Mouse (Mus musculus): ENCODE results near the gene Cyp2c54. TPM values are rescaled to one million over a fixed set of nuclear protein-coding genes. Genes with fewer than 3 reads are reported as not detected.
"Not testable (repeated sequence)": the region's sequence is repeated elsewhere in the genome, so short reads cannot be mapped to it uniquely, and the experiment has no call there.

The Cyp2c54 gene
- not detected in 2 replicates for polyA plus RNA-seq (2016; fragmentation: Nextera tagmentation; extraction: Ambion mirVana)

GRCm38 (mm10) chr19:40073701-40074100 is at the start of gene Cyp2c54:
Cyp2c54 (minus strand) TSS chr19:40073827.
- ATAC-seq (ENCODE audit: insufficient number of reproducible peaks, insufficient read depth, low FRiP score, low TSS enrichment) = no peak
- Histone ChIP-seq H3K4me3 (no peak within 1 kb of the TSS), H3K4me1 (no peaks in the 10 kb centered on the region), H3K4me2 (replicated peaks) (no peak within 1 kb of the TSS), H3K9me3 (no peaks in the 10 kb centered on the region), H3K9ac (no peak within 1 kb of the TSS), H3K27ac (no peak within 1 kb of the TSS), H3K36me3 (no peaks in the 10 kb centered on the region), H3K27me3 (no peaks in the 10 kb centered on the region)

GRCm38 (mm10) chr19:40119624-40120023 is 46.0 kb upstream of the Cyp2c54 start:
- H3K27me3 ChIP-seq; H3K9me3 ChIP-seq; ATAC-seq (ENCODE audit: insufficient number of reproducible peaks, insufficient read depth, low FRiP score, low TSS enrichment); H3K9ac ChIP-seq; H3K4me3 ChIP-seq; H3K36me3 ChIP-seq; H3K4me1 ChIP-seq; H3K4me2 ChIP-seq (replicated peaks); H3K27ac ChIP-seq: not testable (repeated sequence)
- 82% methylated on average over 13 of the region's 13 CpGs for WGBS

GRCm38 (mm10) chr19:40091111-40091510 is 17.5 kb upstream of the Cyp2c54 start:
- no peaks in the 10 kb centered on the region for H3K27me3 ChIP-seq
- no peaks in the 10 kb centered on the region for H3K36me3 ChIP-seq
- 86% methylated on average over 3 of the region's 3 CpGs for WGBS
- H3K4me2 ChIP-seq (replicated peaks) = no peak overlapping the region
- no peak overlapping the region for H3K9ac ChIP-seq
- no peak overlapping the region for H3K4me3 ChIP-seq
- no peaks in the 10 kb centered on the region for H3K4me1 ChIP-seq
- no peak for ATAC-seq (ENCODE audit: insufficient number of reproducible peaks, insufficient read depth, low FRiP score, low TSS enrichment)
- no peak overlapping the region for H3K27ac ChIP-seq
- H3K9me3 ChIP-seq = no peaks in the 10 kb centered on the region

GRCm38 (mm10) chr19:40089421-40089820 is 15.8 kb upstream of the Cyp2c54 start, which contains the start of gene Cyp2c50:
Cyp2c50 (plus strand) TSS chr19:40089688.
- H3K27ac ChIP-seq; H3K4me1 ChIP-seq; H3K9ac ChIP-seq; H3K9me3 ChIP-seq; H3K4me2 ChIP-seq (replicated peaks); H3K4me3 ChIP-seq; ATAC-seq (ENCODE audit: insufficient number of reproducible peaks, insufficient read depth, low FRiP score, low TSS enrichment); H3K27me3 ChIP-seq; H3K36me3 ChIP-seq: not testable (repeated sequence)
- 94% methylated on average over 1 of the region's 1 CpGs for WGBS

GRCm38 (mm10) chr19:40088381-40088780 is 14.8 kb upstream of the Cyp2c54 start:
- WGBS = 93% methylated on average over 1 of the region's 1 CpGs
- Histone ChIP-seq H3K9ac (no peak overlapping the region), H3K9me3 (no peaks in the 10 kb centered on the region), H3K36me3 (no peaks in the 10 kb centered on the region), H3K4me2 (replicated peaks) (no peak overlapping the region), H3K27me3 (no peaks in the 10 kb centered on the region), H3K4me3 (no peak overlapping the region), H3K27ac (no peak overlapping the region), H3K4me1 (no peaks in the 10 kb centered on the region)
- no peak for ATAC-seq (ENCODE audit: insufficient number of reproducible peaks, insufficient read depth, low FRiP score, low TSS enrichment)

GRCm38 (mm10) chr19:39992140-39992539 is 81.5 kb downstream of the Cyp2c54 start, which contains the start of gene Cyp2c37:
Cyp2c37 (plus strand) TSS chr19:39992424.
- H3K4me2 ChIP-seq (replicated peaks); H3K4me3 ChIP-seq; H3K4me1 ChIP-seq; H3K9me3 ChIP-seq; H3K27ac ChIP-seq; H3K27me3 ChIP-seq; H3K9ac ChIP-seq; ATAC-seq (ENCODE audit: insufficient number of reproducible peaks, insufficient read depth, low FRiP score, low TSS enrichment); H3K36me3 ChIP-seq: not testable (repeated sequence)
- WGBS = 95% methylated on average over 1 of the region's 1 CpGs

- H3K36me3 ChIP-seq = no peaks in the 10 kb centered on the region
- no peak for ATAC-seq (ENCODE audit: insufficient number of reproducible peaks, insufficient read depth, low FRiP score, low TSS enrichment)
- H3K9me3 ChIP-seq = no peaks in the 10 kb centered on the region
- no peak overlapping the region for H3K4me2 ChIP-seq (replicated peaks)
- H3K4me3 ChIP-seq = no peak overlapping the region
- H3K9ac ChIP-seq = no peak overlapping the region
- 77% methylated on average over 2 of the region's 2 CpGs for WGBS
- H3K27ac ChIP-seq = no peak overlapping the region
- no peaks in the 10 kb centered on the region for H3K4me1 ChIP-seq
- no peaks in the 10 kb centered on the region for H3K27me3 ChIP-seq
Observed at GRCm38 (mm10) chr19:39989471-39989870, 84.2 kb downstream of the Cyp2c54 start.

Other genes starting within 250 kb of the Cyp2c54 start
- not detected in 2 replicates for gene Cyp2c69, start 187.0 kb downstream of the Cyp2c54 start, polyA plus RNA-seq (2016; fragmentation: Nextera tagmentation; extraction: Ambion mirVana)
- gene Cyp2c37, start 81.4 kb downstream of the Cyp2c54 start, polyA plus RNA-seq (2016; fragmentation: Nextera tagmentation; extraction: Ambion mirVana) = not detected in 2 replicates
- not detected in 2 replicates for gene Cyp2c50, start 15.9 kb upstream of the Cyp2c54 start, polyA plus RNA-seq (2016; fragmentation: Nextera tagmentation; extraction: Ambion mirVana)
- gene Cyp2c70, start 113.5 kb upstream of the Cyp2c54 start, polyA plus RNA-seq (2016; fragmentation: Nextera tagmentation; extraction: Ambion mirVana) = not detected in 2 replicates
- 105 TPM in 2 replicates for gene Pdlim1, start 198.0 kb upstream of the Cyp2c54 start, polyA plus RNA-seq (2016; fragmentation: Nextera tagmentation; extraction: Ambion mirVana)